Mouse (Mus musculus) heart, postnatal 0 days (tissue): ENCODE measurements around the gene Rassf8. TPM values are rescaled to one million over a fixed set of nuclear protein-coding genes. Genes with fewer than 3 reads are reported as not detected.

Experiments
- ATAC-seq: fragments of 200-750 bp; cut with Nextera tagmentation; 2 replicates; pipeline ENCODE4 v1.8.0; 2017; ENCODE audit warnings: low read depth, moderate number of reproducible peaks, moderate library complexity; ENCODE audit not compliant: insufficient read depth
- DNase-seq: peaks from one replicate; pipeline ENCODE4 v3.0.0-alpha.2; 2016; ENCODE audit warnings: low spot score
- H3K27ac ChIP-seq: fragments of 300-500 bp; sonication (generic); 2 replicates; pipeline ENCODE4 v1.5.1; 2014; ENCODE audit warnings: low read depth, mild to moderate bottlenecking
- H3K27me3 ChIP-seq: fragments of 300-500 bp; sonication (generic); 2 replicates; pipeline ENCODE4 v1.6.1; 2014; ENCODE audit warnings: low read length, mixed read lengths; ENCODE audit not compliant: control insufficient read depth, insufficient read depth
- H3K36me3 ChIP-seq: fragments of 300-500 bp; sonication (generic); replicated peaks from 2 replicates; pipeline ENCODE4 v1.6.1; 2014; ENCODE audit warnings: low read length, mixed read lengths; ENCODE audit not compliant: control insufficient read depth, insufficient read depth
- H3K4me1 ChIP-seq: fragments of 300-500 bp; sonication (generic); 2 replicates; pipeline ENCODE4 v1.6.1; 2014; ENCODE audit warnings: antibody characterized with exemption; ENCODE audit not compliant: control insufficient read depth, insufficient read depth
- H3K4me2 ChIP-seq: fragments of 300-500 bp; sonication (generic); 2 replicates; pipeline ENCODE4 v1.6.1; 2014; ENCODE audit warnings: low read depth, mild to moderate bottlenecking, low read length, moderate library complexity
- H3K4me3 ChIP-seq: fragments of 300-500 bp; sonication (generic); 2 replicates; pipeline ENCODE4 v1.5.1; 2014; ENCODE audit warnings: low read depth, low read length
- H3K9ac ChIP-seq: fragments of 300-500 bp; sonication (generic); replicated peaks from 2 replicates; pipeline ENCODE4 v1.6.1; 2014; ENCODE audit warnings: low read depth, low read length, mixed read lengths
- H3K9me3 ChIP-seq: fragments of 300-500 bp; sonication (generic); replicated peaks from 2 replicates; pipeline ENCODE4 v1.6.1; 2016; ENCODE audit warnings: low read length; ENCODE audit not compliant: control insufficient read depth
- CTCF ChIP-seq: IDR thresholded peaks from 2 replicates; pipeline ENCODE4 v1.5.1; 2016; ENCODE audit warnings: antibody characterized with exemption, control low read depth, low read depth
- EP300 ChIP-seq: IDR thresholded peaks from 2 replicates; pipeline ENCODE4 v1.6.1; 2016; ENCODE audit warnings: antibody characterized with exemption, low read depth
- WGBS: fragments of 180-500 bp; shearing (Covaris S2); extraction: QIAGEN DNeasy Blood & Tissue Kit; methylation state at CpG from one replicate; pipeline ENCODE4 v1.1.7; 2014; 5-methylcytosine and 5-hydroxymethylcytosine counted together
- polyA plus RNA-seq: library from polyadenylated mRNA; unstranded; fragments of >200 nt; fragmentation: Nextera tagmentation; extraction: Ambion mirVana; gene quantifications from 2 replicates; pipeline ENCODE4 v1.2.1, GENCODE M21; 2015
- total RNA-seq: library from RNA; depleted of rRNA; stranded (reverse); fragments of >200 nt; gene quantifications from 2 replicates; pipeline ENCODE4 v1.2.3, GENCODE M21; 2014; ENCODE audit warnings: low replicate concordance

The Rassf8 gene
- total and polyA plus RNA-seq, 2 experiments from 2014 or later = 11.1 to 72.6 TPM

- Histone ChIP-seq H3K9ac (no peak overlapping the region), H3K4me3 (no peak overlapping the region), H3K27me3 (no peaks in the 10 kb centered on the region), H3K27ac (peak overlapping the region; percentile 61), H3K9me3 (no peaks in the 10 kb centered on the region), H3K36me3 (no peaks in the 10 kb centered on the region), H3K4me1 (peaks cover 31% of the 10 kb centered on the region), H3K4me2 (no peak overlapping the region)
- no peak for DNase-seq
- ATAC-seq = no peak
- 45% methylated on average over 2 of the region's 2 CpGs for WGBS
- no peak for TF ChIP-seq EP300
- no peak for TF ChIP-seq CTCF
Measured at GRCm38 (mm10) chr6:145781966-145782365, 35.4 kb downstream of the Rassf8 start.

- Histone ChIP-seq H3K4me2 (no peak overlapping the region), H3K27me3 (no peaks in the 10 kb centered on the region), H3K9ac (no peak overlapping the region), H3K9me3 (no peaks in the 10 kb centered on the region), H3K4me1 (peaks cover 6% of the 10 kb centered on the region), H3K27ac (no peak overlapping the region), H3K4me3 (no peak overlapping the region), H3K36me3 (no peaks in the 10 kb centered on the region; the same call in 1 of the 2 replicates)
- 79% methylated on average over 2 of the region's 2 CpGs for WGBS
- DNase-seq (no peak), ATAC-seq (no peak)
- TF ChIP-seq CTCF (no peak), EP300 (no peak)
Measured at GRCm38 (mm10) chr6:145787311-145787710, 40.8 kb downstream of the Rassf8 start.

- H3K36me3 ChIP-seq = no peaks in the 10 kb centered on the region; the same call in 1 of the 2 replicates
- WGBS = 96% methylated on average over 4 of the region's 4 CpGs
- H3K9me3 ChIP-seq = no peaks in the 10 kb centered on the region
Measured at GRCm38 (mm10) chr6:145789738-145790137, 43.2 kb downstream of the Rassf8 start.

GRCm38 (mm10) chr6:145792373-145792772 lies 45.8 kb downstream of the Rassf8 start:
- no peak overlapping the region for H3K4me3 ChIP-seq
- no peak overlapping the region for H3K9ac ChIP-seq
- H3K36me3 ChIP-seq = no peaks in the 10 kb centered on the region; the same call in 1 of the 2 replicates
- TF ChIP-seq CTCF = no peak
- TF ChIP-seq EP300 = no peak
- DNase-seq (no peak), ATAC-seq (no peak)
- no peak overlapping the region for H3K4me2 ChIP-seq
- 51% methylated on average over 7 of the region's 7 CpGs for WGBS
- H3K27me3 ChIP-seq = no peaks in the 10 kb centered on the region
- H3K4me1 ChIP-seq = peaks cover 18% of the 10 kb centered on the region; the same call in 1 of the 2 replicates
- peak overlapping the region; percentile 65 for H3K27ac ChIP-seq
- no peaks in the 10 kb centered on the region for H3K9me3 ChIP-seq

More at GRCm38 (mm10) chr6:145789738-145790137, 43.2 kb downstream of the Rassf8 start:
- H3K4me3 ChIP-seq = no peak overlapping the region
- no peak overlapping the region for H3K9ac ChIP-seq
- H3K4me1 ChIP-seq = no peaks in the 10 kb centered on the region
- no peak for DNase-seq
- no peak overlapping the region for H3K4me2 ChIP-seq
- H3K27ac ChIP-seq = no peak overlapping the region
- ATAC-seq = no peak
- no peaks in the 10 kb centered on the region for H3K27me3 ChIP-seq
- no peak for TF ChIP-seq EP300
- no peak for TF ChIP-seq CTCF

GRCm38 (mm10) chr6:145793109-145793593 lies 46.6 kb downstream of the Rassf8 start:
- 10% methylated on average over 4 of the region's 4 CpGs for WGBS
- peak; percentile 76 for TF ChIP-seq CTCF
- TF ChIP-seq EP300 = no peak
- no peaks in the 10 kb centered on the region for H3K27me3 ChIP-seq
- DNase-seq = peak; percentile 86
- no peaks in the 10 kb centered on the region for H3K9me3 ChIP-seq
- no peak overlapping the region for H3K9ac ChIP-seq
- no peaks in the 10 kb centered on the region; the same call in 1 of the 2 replicates for H3K36me3 ChIP-seq
- no peak overlapping the region for H3K4me3 ChIP-seq
- H3K4me1 ChIP-seq = peaks cover 22% of the 10 kb centered on the region
- peak overlapping the region; percentile 65 for H3K27ac ChIP-seq
- peak; percentile 73 for ATAC-seq
- H3K4me2 ChIP-seq = no peak overlapping the region

GRCm38 (mm10) chr6:145794671-145795070 lies 48.1 kb downstream of the Rassf8 start:
- Histone ChIP-seq H3K36me3 (no peaks in the 10 kb centered on the region), H3K9me3 (no peaks in the 10 kb centered on the region), H3K4me2 (no peak overlapping the region), H3K4me1 (peaks cover 22% of the 10 kb centered on the region), H3K9ac (no peak overlapping the region), H3K27me3 (no peaks in the 10 kb centered on the region), H3K27ac (0 out of 2 replicates have a peak overlapping the region, but pooled peaks have one; percentile 17), H3K4me3 (no peak overlapping the region)
- WGBS = 71% methylated on average over 4 of the region's 4 CpGs
- ATAC-seq (no peak), DNase-seq (no peak)
- TF ChIP-seq EP300 = no peak
- peak; percentile 30; the same call in 1 of the 2 replicates for TF ChIP-seq CTCF
